Mouse (Mus musculus): ENCODE results near the gene Rimbp2.
"Not testable (repeated sequence)": the region's sequence is repeated elsewhere in the genome, so short reads cannot be mapped to it uniquely, and the experiment has no call there.

The Rimbp2 gene

DNA sequence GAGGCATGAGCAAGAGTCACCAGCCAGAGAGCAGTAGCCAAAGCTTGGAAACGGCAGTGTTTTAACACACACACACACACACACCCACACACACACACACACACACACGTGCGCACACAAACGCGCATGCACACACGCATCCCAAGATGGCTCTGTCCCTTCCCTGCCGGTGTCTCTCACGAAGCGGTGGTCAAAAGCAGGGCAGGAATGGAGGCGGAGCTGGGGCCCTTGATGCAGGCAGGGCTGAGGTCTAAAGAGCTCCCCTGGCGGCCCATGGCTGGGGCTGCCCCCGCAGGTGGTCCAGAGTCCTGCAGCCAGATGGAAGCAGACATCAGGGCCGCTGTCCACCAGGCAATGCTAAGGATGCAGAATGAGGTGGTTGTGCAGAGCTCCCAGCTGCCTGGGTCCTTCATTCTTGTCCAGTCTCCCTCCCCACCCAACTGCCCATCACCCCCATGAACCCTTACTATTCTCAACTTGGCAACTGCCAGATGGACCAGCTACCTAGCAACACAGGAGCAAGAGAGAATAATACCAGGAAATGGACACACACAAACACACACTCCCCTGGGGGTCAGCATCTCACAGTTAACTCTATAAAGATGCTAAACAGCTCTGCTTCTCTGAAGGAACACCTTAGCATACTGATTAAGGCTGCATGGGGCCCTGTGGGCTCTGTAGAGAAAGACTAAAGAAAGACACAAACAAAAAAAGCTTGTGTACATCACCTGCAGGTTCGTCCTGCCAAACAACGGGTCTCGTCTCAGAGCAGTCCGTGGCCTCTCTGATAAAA is at the start of gene Rimbp2:
Gene Rimbp2 (minus strand): TSS at position 209 of the 793 bp plus-strand sequence.
- peak; percentile 70 for DNase-seq (ENCODE audit: low read depth, low spot score)

DNA sequence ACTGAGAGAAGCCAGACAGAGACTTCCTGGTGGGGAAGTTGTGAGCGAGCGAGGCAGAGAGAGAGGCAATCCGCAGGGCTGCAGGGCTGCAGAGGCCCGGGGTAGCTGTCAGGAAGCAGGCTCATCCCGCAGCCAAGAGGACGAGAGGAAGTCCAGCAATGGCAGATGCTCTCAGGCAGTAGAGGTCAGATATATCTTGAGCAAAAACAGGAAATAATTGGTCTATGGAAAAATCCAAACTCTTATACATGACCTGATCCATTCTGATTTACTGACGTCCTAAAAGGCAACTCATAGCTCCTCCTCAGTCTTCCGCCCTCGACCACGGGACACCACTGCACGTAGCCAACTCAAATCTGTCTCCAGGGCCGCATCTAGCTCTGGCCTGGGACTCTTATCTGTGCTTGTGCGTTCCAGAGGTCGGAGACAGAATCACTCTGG is 49.3 kb upstream of the Rimbp2 start:
- no peak for DNase-seq (ENCODE audit: low read depth, low spot score)

DNA sequence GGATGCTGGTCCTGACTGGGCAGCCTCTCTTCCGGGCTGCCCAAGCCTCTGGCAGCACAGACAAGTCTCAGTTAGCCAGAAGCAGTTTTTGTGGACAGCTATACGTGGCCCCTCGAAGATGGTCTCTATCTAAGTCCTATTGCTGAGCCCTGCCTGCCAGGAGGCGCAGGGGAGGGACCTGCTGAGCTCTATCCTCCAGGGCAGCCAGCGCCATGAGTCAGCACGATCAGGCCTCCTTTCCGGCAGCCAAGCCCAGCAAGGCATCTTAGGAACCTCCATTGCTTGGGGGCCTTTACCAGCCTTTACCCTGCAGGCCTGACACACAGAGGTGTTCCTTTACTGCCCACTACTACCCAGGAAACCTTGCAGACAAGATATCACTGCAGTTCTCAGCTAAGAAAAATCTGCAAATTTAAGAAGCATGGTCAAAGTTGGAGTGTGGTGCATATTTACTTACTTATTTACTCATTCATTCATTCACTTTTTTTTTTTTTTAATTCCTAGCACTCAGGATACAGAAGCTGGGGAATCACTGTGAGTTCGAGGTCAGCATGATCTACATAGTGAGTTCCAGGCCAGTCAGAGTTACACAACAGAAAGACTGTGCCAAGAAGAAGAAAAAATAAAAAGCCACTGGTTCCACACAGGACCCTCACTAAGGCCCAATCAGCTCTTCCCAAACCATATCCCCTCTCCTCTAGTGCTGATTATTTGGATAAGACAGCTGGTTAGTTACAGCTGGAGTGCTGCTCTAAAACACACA is 47.6 kb upstream of the Rimbp2 start:
- no peak for DNase-seq (ENCODE audit: low read depth, low spot score)

DNA sequence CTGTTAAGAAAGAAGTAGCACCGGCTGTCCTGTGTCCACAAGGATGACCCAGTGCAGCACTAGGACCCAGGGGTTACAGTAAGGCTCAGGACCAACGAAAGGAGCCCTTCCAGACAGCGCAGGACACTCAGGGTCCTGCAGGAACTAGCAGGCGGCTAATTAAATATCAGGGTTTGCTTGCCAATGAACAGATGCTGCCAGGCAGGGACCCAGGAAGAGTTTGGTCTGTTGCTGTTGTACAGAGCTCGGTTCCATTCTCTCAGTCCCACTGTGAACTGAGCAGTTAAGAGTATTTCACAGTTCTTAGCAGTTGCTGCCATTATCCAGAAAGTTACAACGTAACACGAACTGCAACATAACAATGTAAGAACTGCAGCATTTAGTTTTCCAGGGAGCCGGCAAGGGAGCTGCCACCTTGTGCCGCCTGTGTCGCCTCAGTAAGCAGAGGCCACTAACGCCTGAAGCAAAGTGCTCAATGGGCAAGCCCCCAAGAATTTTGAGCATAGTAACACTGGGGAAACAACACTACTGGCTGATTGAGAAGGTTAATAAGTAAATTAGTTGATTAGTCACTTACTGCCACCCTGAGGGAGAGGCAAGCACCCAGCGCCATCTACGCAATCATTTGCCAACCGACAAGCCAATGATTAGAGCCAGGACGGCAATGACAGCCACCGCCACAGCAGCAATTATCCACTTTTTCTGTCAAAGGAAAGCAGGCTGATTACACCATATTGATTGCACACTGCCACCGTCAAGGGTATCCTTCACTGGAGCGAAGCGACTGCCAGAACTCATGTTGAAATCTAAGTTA is 34.1 kb upstream of the Rimbp2 start:
- no peak for DNase-seq (ENCODE audit: low read depth, low spot score)

DNA sequence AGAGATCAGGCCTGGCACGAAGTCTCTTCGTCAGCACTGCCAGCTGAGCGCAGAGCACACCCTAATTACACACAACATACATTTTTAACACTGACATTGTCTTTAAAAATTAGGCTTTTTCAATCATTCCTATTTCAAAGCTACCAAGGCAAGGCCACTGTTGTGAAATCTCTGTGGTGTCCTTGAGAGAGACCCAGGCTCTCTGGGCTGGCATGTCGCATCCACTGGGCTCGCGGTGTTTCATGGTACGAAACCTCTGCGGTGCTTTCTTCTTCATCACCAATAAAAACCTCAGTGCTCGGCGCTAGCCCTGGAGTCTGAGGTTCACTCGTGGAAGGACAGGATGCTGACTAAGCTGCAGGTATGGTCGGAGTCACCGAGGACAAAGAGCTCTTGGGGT is 32.7 kb upstream of the Rimbp2 start:
- no peak for DNase-seq (ENCODE audit: low read depth, low spot score)

DNA sequence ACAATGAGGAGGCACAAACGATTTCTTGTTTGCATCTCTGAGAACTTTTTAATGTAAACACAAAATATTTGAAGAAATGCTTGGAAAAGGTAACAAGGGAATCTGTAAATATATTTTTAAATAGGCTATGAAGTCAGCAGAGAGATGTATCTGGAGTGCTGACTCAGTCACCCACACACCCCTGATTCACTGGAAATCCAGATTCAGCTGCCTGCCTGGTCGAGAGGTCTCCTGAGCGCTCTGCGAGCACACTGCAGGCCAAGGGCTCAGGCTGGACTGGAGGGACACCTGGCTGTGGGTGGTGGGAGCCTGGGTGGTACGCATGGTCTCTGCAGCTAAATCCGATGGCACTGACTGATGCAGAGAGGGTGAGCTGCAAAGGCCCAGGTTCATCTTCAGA is 31.2 kb upstream of the Rimbp2 start:
- no peak for DNase-seq (ENCODE audit: low read depth, low spot score)

DNA sequence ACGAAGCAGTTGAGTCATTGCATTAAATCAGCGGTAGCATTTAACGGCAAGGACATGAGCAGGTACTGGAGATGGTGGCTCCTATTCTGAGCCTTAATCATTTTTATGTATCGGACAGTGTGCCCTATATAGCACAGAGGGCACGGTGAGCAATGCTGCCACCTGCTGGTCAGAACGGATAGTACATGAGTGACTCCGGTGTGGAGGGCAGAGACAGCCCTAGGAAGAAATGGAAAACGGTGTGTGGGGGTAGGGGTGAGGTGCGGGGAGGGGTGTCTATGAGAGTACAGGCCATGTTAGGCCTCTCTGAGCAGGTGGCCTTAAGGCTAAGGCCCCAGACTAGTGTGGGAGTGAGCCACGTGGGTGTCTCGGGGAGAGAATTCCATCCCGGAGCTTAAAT is 28.3 kb upstream of the Rimbp2 start:
- DNase-seq (ENCODE audit: low read depth, low spot score): no peak

DNA sequence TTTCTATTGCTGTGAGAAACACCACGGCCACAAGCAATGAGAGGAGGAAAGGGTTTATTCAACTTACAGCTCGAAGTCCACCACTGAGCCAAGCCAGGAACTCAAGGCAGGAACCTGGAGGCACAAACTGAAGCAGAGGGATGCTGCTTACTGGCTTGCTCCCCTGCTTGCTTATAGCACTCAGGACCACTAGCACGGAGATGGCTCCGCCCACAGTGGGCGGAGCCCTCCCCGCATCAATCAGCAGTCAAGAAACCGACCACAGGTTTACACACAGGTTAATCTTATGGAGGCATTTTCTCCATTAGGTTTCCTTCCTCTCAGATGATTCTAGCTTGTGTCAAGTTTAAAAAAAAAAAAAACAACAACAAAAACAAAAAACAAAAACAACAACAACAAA is 27.6 kb upstream of the Rimbp2 start:
- no peak for DNase-seq (ENCODE audit: low read depth, low spot score)

DNA sequence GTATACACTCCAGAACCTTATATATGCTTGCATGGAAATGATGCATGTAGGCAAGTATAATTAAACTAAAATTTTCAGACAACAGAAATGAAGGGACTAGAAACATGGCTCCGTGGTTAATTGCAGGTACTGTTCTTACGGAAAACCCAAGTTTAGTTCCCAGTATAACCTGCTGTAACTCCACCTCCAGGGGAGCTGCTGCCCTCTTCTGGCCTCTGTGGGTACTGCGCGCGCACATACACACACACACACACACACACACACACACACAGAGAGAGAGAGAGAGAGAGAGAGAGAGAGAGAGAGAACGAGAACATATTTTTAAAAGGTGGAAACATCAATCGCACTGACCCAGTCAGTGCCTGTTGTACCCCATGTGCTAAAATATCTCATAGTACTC is 25.7 kb upstream of the Rimbp2 start:
- no peak for DNase-seq (ENCODE audit: low read depth, low spot score)

DNA sequence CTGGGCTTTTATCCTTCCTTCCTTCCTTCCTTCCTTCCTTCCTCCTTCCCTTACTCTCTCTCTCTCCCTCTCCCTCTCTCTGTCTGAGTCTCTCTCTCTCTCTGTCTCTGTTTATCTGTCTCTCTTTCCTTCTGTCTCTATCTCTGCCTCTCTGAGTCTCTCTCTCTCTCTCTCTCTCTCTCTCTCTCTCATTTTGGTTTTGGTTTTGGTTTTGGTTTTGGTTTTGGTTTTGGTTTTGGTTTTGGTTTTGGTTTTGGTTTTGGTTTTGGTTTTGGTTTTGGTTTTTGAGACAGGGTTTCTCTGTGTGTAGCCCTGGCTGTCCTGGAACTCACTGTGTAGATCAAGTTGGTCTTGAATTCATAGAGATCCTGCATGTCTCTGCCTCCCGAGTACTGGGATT is 24.2 kb upstream of the Rimbp2 start:
- not testable (repeated sequence) for DNase-seq (ENCODE audit: low read depth, low spot score)

DNA sequence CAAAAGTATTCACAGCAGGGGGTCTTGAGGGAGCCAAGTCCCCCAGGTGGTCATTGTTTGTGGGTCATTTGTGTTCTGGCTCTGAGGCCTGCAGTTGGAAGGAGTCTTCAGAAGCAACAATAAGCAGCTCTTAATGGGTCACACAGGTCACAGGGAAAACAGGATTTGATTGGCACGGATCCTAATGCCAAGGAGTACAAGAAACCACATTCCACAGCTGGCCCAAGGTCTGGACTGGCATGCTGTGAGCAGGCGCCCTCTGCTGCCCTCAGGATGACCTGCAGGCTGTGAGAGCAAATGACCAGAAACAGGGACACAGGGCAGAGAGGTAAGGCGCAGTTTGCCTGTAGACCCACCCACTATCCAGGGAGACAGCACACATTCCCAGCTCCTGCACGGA is 23.0 kb upstream of the Rimbp2 start:
- DNase-seq (ENCODE audit: low read depth, low spot score): no peak

DNA sequence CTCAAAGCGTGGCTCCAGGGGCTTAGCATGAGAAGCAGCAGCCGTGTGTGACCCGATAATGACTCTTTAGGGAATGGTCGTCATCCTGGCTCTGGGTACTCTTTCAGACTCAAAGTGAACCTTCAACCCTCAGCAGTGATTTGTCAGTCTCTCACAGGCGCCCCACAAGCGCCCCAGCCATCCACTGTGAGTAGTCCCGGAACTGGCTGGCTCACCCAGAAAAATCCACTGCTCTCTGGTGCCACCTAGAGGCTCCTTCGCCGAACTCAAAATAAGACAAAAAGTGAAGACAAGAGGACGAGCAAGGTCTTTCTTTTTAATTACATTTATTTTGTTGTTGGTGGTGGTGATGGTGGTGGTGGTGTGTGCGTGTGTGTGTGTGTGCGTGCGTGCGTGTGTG is 18.0 kb upstream of the Rimbp2 start:
- DNase-seq (ENCODE audit: low read depth, low spot score): no peak

DNA sequence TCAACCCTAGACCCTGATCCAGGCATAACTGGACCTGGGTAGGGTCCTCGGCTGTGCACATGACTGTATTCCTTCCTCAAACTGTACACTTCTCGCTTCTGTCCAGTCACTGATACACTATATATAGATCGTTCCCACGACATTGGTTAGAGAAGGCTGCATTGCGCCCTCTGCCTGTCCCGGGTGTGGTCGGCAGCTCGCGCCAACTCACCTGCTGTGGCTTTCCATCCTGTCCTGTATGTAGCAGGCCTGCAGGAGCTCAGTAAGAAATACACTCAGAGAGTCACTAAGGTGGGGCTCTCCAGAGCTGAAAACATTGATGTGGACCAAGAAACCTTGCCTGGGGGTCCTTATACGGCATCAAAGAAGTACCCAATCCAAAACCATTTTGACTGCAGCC is 17.6 kb upstream of the Rimbp2 start:
- no peak for DNase-seq (ENCODE audit: low read depth, low spot score)

DNA sequence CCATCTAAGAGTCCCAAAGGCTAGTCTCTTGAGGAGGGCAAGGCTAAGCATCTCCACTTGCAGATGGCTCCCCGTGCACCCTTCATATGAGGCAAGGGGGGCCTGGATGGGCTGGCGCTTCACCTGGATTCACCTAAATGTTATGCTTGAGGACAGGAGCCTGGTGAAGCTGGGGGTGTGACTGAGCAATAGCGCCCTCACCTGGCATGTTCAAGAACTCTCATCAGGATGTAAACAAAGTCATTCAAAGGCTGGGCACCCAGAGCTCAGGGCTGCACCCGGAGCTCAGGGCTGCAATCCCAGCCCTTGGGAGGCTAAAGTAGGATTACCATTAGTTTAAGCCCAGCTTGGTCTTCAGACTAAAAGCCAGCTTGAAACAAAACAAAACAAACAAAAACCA is 11.1 kb upstream of the Rimbp2 start:
- DNase-seq (ENCODE audit: low read depth, low spot score): no peak

DNA sequence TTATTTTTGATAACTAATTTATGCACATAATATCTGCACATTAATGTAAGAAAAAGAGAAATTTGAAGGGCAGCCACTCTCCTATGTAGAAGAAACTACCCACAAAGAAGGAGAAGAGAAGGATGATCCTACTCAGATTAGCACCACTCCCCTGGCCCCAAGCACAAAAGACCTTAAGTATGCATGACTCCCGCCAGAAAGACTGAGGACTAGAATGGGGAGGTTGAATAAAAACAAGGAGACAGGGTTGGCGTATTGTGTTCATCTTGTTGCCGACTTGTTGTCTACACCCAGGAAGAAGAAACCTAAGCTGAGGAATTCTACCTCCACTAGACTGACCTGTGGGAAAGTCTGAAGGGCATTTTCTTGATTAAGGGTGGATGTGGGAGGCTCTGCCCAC is 5.6 kb upstream of the Rimbp2 start:
- no peak for DNase-seq (ENCODE audit: low read depth, low spot score)

DNA sequence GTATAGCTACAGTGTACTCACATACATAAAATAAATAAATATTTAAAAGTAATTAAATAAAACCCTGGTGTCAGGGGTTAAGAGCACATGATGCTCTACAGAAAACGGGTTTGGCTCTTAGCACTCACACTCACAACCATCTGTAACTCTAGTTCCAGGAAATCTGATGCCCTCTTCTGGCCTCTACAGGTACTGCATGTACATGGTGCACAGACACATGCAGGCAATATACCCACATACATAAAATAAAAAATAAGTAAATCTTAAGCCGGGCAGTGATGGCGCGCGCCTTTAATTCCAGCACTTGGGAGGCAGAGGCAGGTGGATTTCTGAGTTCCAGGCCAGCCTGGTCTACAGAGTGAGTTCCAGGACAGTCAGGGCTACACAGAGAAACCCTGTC is 1.1 kb upstream of the Rimbp2 start:
- DNase-seq (ENCODE audit: low read depth, low spot score): not testable (repeated sequence)

DNA sequence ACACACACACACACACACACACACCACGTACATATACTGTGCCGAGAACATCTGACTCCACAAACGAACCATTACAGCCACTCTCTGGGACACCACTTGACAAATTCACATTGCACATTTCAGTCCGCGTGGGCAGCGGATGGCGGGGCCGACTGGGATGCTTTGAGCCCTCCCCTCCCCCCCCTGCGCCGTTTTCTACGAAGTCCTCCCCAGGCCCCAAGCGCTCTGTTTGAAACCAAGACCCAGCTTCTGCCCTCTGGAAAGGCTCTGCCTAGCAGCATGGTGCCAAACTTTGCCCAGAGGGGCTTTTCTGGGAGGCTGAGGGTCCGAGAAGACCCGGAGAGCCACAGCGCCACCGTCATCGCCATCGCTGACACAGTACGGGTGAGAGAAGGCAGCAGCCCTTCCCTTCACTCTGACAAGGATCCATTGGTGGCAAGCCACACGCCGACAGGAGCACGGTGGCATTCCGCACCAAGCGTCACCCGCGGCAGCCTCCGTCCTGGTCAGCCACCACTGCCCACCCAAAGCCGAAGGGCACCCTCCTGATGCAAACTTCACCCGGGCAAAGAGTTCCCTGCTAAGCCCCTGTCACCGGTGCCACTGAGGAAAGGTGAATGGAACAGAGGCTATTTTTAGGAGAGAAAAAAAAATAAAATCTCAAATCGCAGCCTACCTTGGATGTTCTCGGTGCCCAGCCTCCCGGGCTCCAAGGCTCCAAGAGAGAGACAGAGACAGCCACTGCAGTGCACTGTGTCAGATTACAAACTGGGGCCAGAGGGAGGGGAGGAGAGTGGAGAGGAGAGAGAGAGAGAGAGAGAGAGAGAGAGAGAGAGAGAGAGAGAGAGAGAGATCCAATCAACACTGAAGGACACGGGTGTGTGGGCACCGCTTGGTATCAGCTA is 743 bp downstream of the Rimbp2 start:
- peak; percentile 60 for DNase-seq (ENCODE audit: low read depth, low spot score)

DNA sequence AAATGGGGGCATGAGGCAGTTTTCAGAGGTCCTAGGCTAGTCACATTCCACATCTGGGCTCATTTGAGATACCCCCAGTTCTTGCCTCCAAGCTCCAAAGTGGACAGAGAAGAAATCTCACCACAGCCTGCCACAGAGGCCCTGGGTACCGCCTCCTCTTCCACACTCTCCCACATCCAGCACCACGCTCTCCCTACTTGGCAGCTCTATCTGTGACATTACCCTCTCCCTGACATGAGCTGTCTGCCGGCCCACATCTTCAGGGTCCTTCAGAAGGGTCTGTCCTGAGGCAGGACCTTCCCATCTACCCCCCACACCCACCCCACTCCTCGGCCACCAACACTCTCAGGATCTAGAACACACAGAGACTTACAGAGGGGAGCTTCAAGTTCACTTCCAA is 1.8 kb downstream of the Rimbp2 start:
- DNase-seq (ENCODE audit: low read depth, low spot score): no peak

DNA sequence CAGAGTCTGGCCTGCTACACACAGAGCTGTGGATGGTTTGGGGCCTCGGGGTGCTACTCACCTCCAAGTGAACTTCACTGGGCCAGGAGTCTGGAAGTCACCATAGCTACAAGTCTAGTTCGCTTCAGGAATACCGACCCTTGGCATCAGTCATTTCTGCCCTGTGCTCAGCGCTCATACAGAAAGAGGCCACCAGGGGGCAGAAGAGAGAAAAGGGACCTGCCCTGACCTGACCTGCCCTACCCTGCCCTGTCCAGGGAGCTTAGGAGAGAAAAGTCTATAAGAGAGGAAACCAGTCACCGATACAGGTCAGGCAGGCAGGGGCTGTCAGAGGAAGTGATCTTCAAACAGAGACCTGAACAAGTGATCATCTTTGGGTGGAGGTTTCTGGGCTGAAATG is 6.2 kb downstream of the Rimbp2 start:
- DNase-seq (ENCODE audit: low read depth, low spot score): no peak

DNA sequence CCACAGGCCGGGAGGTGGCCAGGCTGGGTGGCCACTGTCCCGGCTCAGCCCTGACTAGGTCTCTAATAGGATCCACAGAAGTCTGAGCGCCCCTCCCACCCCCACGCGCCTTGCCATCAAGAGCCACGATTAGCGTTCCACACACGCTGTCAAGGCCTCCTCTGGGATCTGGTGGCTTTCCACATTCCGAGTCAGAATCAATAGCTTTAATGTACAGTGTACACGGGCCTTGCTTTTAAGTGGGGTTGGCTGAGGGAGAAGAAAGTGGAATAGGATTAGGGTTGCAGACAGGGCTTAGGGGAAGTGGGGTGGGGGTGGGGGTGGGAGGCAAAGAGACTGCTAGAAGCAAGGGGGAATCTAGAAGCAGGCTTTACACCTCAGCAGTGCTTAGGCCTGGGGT is 12.8 kb downstream of the Rimbp2 start:
- DNase-seq (ENCODE audit: low read depth, low spot score): no peak

DNA sequence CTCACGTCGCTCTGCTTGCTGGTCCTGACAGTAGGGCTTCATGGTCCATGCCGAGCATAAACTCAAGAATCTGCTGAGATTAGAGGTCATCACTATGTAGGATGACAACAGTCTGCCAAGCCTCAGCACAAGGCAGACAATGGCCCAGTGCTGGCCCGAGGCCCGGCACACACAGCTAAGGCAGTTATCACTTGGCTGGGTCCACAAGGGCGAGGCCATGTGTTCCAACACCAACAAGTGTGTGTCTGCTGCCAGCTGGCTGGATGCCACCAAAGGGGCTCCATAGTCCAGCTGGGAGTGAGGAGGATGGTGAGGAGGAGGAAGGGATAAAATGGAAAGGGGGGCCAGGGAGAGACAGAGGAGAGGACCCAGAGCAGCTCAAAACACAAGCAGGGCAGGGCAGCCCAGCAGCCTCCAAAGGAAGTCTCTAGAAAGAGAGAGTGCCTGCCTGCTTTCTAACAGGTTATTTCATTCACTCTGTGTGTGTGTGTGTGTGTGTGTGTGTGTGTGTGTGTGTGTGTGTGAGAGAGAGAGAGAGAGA is 17.9 kb downstream of the Rimbp2 start:
- no peak for DNase-seq (ENCODE audit: low read depth, low spot score)
